Mouse (Mus musculus) ZHBTc4 (cell line): ENCODE data around the gene Mreg.

Experiments
- DNase-seq: peaks from one replicate; pipeline ENCODE4 v3.0.0-alpha.2; 2011; ENCODE audit warnings: low read depth, low spot score

The Mreg gene

GRCm38 (mm10) chr1:72196123-72196522, 16.0 kb downstream of the Mreg start:
- DNase-seq, result no peak

GRCm38 (mm10) chr1:72191449-72191848, 20.7 kb downstream of the Mreg start:
- no peak for DNase-seq

- DNase-seq, result no peak
These were observed 23.9 kb downstream of the Mreg start for GRCm38 (mm10) chr1:72188142-72188738.

GRCm38 (mm10) chr1:72187486-72187885, 24.6 kb downstream of the Mreg start:
- DNase-seq, result no peak

- DNase-seq, result no peak
These were observed 26.0 kb downstream of the Mreg start for GRCm38 (mm10) chr1:72186151-72186550.

DNA sequence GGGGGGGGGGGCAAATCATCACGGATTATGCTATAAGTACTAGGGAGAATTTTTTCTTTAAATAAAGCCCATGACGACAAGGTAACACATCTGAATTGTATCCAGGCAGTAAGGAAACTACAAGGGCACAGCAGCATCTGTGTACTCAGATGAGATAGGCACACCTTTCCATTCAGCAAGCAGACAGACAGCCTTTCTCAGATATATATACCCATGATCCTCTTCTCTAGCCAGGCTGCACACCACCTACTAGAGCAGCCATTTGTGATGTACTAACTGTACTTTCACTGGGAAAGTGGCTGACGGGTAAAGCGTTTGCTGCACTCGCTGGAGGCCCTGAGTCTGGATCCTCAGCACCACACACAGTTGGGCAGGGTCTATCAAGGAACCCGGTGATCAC, 28.6 kb downstream of the Mreg start:
- DNase-seq, result no peak

DNA sequence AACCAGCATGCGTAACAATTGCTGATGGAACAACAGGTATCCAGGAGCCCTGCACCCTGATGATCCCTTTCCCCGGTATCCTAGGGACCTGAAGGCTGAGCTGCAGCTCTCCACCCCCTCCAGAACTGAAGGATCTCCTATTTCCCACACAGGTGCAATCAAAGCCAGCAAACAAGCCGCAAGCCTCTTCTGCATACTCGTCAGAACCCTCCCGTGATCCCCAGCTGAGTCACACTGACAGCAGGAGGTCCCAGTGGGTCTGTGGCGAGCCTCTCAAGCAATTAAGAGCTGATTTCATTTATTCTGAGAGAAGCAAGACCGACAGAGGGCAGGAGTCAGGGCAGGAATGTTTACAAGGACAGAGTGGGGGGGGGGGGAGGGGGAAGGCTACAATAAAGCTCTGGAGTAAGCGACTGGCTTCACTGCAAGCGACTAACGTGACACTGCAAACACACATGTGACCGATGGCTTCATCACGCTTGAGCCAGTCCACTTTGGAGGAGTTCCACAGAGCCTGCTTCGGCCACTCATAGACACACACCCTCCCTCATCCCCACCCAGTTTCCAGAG, 29.1 kb downstream of the Mreg start:
- peak; percentile 92 for DNase-seq

DNA sequence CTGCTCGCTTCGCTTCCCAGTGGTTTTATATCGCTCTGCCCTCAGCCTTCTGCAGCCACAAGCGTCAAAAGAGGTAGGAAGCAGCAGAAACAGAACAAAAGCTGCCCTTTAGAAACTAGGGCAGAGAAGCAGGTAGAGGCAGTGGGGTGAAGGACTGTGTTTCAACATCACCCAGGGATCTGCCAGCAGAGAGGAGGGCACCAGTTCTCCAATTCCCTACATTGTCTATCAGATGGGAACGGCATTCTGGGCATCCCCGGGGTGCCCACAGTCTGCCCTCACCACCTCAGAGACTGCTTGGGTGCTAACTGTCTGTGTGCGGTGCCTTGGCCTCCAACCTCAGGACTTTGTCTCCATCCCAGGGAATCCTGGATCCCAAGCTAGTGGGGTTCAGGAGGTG, 32.2 kb downstream of the Mreg start:
- no peak for DNase-seq

- DNase-seq, result no peak
These were observed 35.9 kb downstream of the Mreg start for GRCm38 (mm10) chr1:72176239-72176638.

DNA sequence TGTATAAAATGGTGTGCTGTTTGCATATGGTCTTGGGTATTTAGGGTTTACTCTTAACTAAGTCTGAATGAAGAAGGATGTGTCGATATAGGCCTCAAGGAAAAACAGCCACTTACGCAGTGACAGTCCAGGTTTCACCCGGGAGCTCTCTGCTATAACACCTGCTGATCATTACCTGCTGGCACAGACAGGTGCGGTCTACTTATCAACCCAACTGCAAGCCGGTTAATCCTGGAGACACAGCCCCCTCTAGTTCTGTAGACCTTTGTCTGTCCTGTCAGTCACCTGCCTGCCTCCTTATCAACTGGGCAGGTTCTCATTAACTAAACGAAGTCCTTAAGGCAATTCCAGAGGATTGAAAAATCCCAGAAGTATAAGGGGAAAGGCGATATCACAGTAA, 37.9 kb downstream of the Mreg start:
- DNase-seq, result no peak

GRCm38 (mm10) chr1:72173402-72174051, 38.6 kb downstream of the Mreg start:
- DNase-seq, result peak; percentile 63

DNA sequence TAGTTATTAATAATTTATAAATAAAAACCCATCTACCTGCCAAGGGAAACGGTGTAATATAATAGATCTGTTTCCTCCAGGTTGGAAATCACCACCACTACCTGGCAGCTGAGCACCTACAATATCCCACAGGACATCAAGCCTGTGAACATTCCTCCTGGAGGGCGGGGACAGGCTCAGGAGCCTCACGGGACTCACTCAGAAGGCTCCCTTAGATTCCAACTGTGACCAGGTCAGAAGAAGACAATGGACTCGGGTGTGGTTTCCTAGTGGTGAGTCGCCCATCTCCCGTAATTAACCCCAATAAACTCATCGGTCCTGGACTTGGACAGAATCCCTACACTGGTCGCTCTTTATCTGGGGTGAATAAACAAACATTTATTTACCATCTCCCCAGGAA, 39.3 kb downstream of the Mreg start:
- DNase-seq, result peak; percentile 87

DNA sequence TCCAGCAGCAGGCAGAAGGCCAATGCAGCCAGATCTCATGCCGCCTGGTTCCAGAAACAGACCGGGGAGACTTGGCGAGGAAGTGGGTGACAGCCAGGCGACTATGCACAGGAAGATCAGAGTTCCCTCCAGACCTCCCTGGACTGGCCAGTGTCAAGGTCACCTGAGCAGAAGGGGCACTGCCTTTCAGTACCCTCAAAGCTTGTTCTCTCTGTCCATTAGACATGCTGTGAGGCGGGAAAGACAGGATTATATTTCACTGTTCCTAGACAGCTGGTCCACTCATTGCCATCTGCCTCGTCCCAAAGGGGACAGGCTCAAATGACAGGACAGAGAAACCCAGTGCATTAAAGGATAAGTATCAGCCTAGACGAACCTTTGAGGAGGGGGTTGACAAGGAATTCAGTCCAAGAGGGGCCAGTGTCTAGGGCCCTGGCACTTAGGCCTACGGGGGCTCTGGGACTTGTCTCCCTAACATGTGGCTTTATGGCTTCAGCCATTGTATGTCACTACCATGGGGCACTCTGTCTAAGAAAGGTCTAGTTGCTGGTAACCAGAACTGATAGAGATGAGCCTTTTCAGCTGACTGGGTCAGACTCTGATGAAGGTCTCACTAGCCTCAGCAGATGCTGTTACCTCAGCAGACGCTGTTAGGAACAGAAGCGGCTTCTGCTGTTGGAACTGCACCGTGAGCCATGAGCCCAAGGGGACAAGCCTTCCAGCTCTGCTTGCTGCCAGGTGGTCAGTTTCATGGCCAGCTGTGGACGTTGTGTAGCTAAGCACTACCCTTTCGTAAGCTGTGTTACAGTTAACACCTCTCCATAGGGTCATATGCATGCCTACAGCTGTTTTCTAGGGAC, 40.9 kb downstream of the Mreg start:
- DNase-seq, result no peak

GRCm38 (mm10) chr1:72167024-72167423, 45.1 kb downstream of the Mreg start:
- peak; percentile 77 for DNase-seq

DNA sequence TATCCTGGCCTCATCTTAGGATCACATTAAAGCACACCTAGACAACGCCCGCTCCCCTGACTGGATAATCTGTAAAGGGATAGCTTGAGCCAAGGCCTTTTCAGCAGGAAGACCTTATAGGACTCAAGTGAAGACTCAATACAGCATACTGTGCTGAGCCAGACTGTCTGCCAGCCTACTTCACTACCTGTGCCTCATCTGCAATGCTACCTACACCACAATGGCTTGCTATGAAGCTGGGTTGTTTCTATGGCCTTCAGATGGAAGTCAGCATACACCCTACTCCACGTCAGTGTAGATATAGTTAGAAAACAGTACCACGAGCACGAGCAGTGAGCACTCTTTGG, 45.7 kb downstream of the Mreg start:
- no peak for DNase-seq

DNA sequence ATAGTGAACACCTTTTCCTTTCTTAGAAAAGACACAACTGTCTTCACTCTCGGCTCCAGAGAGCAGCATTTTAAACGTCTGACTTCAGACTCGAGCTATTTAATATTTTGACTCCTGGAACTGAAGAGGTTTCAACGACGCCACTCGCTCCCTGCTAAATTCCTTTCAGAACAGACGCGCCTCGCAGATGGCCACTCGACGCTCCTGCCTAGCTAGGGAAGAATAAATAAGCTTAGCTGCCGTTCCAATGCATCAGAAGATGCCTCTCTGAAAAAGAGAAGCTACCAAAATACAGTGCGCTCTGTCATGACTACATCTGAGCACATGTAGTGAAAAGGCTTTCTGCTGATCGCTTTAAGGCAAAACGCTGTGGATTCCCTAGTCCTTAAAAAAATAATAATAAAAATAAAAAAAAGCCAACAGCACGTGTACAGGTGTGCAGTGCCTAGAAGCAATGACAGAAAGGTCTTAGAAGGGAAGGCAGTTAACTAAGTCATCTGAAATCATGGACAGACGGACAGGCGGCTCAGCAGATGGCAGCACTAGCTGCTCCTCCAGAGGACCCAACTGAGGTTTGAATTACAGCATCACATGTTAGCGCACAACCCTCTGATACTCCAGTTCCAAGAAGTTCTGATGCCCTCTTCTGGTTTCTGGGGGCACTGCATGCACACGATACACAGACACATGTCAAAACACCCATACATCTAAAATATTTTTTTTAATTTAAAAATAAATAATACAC, 46.2 kb downstream of the Mreg start:
- peak; percentile 88 for DNase-seq

GRCm38 (mm10) chr1:72160321-72160720, 51.8 kb downstream of the Mreg start:
- no peak for DNase-seq

DNA sequence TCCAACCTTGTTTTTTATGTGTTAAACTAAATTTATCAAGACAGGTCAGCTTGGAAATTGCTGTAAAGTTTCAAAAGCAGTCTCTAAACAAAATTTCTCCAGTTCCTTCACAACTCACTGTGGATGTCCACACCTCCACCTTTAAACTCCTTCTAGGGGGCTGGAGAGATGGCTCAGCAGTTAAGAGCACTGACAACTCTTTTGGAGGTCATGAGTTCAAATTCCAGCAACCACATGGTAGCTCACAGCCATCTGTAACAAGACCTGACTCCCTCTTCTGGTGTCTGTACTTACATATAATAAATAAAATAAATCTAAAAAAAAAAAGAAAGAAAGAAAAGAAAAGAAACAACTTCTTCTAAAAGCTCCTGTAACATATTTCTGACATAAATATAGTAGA, 67.1 kb downstream of the Mreg start:
- no peak for DNase-seq

GRCm38 (mm10) chr1:72144426-72144825, 67.7 kb downstream of the Mreg start:
- DNase-seq, result no peak

- peak; percentile 91 for DNase-seq
These were observed 70.1 kb downstream of the Mreg start for GRCm38 (mm10) chr1:72141893-72142480.

- no peak for DNase-seq
These were observed 76.0 kb downstream of the Mreg start for GRCm38 (mm10) chr1:72136101-72136500.
